Mouse (Mus musculus) cortical plate, adult 2 months (tissue): ENCODE results near the gene Topors. TPM values are rescaled to one million over a fixed set of nuclear protein-coding genes. Genes with fewer than 3 reads are reported as not detected.

ENCODE experiments used
- H3K27ac ChIP-seq: fragments of 200-500 bp; 2 replicates; pipeline ENCODE4 v1.5.1; 2012; ENCODE audit warnings: low read length, control low read depth, inconsistent platforms; ENCODE audit not compliant: insufficient read depth
- H3K4me1 ChIP-seq: fragments of 200-500 bp; 2 replicates; pipeline ENCODE4 v1.6.1; 2011; ENCODE audit warnings: low read length; ENCODE audit not compliant: control insufficient read depth, insufficient read depth
- H3K4me3 ChIP-seq: fragments of 200-500 bp; 2 replicates; pipeline ENCODE4 v1.5.1; 2011; ENCODE audit warnings: mild to moderate bottlenecking, low read length, control low read depth; ENCODE audit not compliant: insufficient read depth
- CTCF ChIP-seq: fragments of 200-500 bp; IDR thresholded peaks from 2 replicates; pipeline ENCODE4 v1.5.1; 2011; ENCODE audit warnings: mild to moderate bottlenecking, control low read depth, low read length; ENCODE audit not compliant: insufficient read depth; ENCODE audit errors: extremely low read depth
- POLR2A ChIP-seq: fragments of 200-500 bp; IDR thresholded peaks from 2 replicates; pipeline ENCODE4 v1.6.1; 2011; ENCODE audit warnings: mild to moderate bottlenecking, low read length, control low read depth; ENCODE audit not compliant: insufficient read depth; ENCODE audit errors: extremely low read depth
- polyA plus RNA-seq: library from polyadenylated mRNA; depleted of rRNA; stranded (reverse); fragments of >200 nt; gene quantifications from 2 replicates; pipeline ENCODE4 v1.2.3, GENCODE M21; 2012

The Topors gene
- polyA plus RNA-seq, 1 experiment, result 10.1 TPM

DNA sequence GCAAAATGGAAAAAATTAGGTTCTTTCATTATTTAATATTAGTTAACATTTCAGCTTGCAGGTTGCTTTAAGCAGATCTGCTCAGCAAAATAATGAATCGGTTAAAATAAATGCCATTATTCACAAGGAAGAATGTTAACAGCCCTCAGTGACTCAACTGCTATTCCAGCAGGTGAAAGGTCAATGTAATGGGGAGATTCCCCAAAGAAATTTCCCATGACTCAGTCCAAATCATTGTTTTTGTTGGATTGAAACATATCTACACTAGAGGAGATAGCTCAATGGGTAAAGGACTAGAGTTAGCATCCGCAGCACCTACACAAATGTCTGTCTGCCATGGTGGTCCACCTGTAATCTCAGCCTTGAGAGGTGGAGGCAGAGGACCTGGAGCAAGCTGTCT lies 19.4 kb upstream of the Topors start:
- Histone ChIP-seq H3K4me1 (no peaks in the 10 kb centered on the region), H3K4me3 (no peak overlapping the region), H3K27ac (no peak overlapping the region)
- TF ChIP-seq CTCF (no peak), POLR2A (no peak)

DNA sequence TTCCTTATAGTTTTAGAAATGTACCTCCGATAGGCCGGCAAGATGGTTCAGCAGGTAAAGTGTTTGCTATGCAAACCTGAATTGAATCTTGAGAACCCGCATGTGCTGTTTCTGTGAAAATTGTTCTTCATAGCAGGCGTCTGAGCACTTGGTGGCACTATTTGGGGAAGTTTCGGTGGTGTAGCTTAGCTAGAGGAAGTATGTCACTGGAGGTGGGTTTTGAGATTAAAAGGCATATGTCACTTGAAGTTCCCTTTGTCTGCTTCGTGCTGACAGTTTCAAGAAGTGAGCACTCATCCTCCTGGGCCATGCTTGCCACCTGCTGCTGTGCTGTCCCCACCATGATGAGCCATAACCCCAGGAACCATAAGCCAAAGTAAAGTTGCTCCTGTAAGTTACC lies 17.8 kb upstream of the Topors start:
- Histone ChIP-seq H3K4me3 (no peak overlapping the region), H3K4me1 (no peaks in the 10 kb centered on the region), H3K27ac (no peak overlapping the region)
- TF ChIP-seq CTCF, result no peak
- no peak for TF ChIP-seq POLR2A

DNA sequence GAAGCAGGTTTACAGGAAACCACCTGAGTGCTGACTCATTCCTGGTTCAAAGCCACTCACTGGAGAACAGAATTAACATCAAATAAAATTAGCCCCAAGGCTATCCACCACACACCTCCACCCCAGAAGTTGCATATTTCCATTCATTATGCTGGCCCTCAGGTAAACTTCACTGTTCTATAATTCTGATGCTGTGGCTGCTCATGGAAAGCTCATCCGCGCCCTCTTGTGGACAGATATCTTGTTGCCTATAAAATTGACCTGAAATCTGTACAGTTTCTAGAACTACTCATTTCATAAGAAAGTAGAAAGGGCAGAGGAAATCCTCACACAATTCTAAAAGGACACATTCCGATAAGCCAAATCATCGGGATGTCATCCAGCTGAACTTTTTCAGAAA lies 15.9 kb upstream of the Topors start:
- no peak for TF ChIP-seq POLR2A
- peak; percentile 70 for TF ChIP-seq CTCF
- Histone ChIP-seq H3K27ac (no peak overlapping the region), H3K4me3 (no peak overlapping the region), H3K4me1 (no peaks in the 10 kb centered on the region)

DNA sequence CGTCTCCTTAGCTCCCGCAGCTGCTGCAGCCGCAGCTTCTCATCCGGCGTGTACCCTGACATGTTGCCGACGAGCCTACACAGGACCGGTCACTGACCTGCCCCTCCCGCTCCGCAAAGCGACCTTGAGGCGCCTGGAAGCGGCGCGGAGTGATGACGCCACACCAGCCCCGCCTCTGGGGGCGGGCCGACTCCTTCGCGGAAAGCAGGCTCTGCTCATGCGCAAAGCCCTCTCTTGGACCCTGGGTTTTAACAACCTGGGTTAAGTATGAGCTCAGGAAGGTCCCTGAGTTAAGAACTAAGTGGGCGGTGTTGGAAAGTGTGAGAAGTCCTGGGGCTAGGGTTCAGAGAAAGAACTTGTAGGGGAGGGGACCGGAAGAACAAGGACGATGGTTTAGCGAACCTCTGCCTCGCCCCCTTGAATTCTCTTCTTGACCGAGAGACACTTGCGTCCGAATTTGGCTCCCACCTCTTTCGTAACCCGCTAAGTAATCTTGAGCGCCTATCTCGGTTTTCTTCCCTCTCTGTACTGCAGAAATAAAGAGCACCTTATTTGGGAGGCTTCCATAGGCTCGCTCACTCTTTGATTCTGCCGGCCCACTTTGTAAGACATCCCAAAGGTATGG lies 9.7 kb upstream of the Topors start, which contains the start of gene Ndufb6:
Gene Ndufb6, minus strand, starts transcription at position 146 of the 625 bp plus-strand sequence.
- Histone ChIP-seq H3K4me1 (peaks cover 2% of the 10 kb centered on the region; the same call in 1 of the 2 replicates), H3K4me3 (peak within 1 kb of the TSS; percentile 77)
- peak; percentile 80 for TF ChIP-seq POLR2A
- no peak for TF ChIP-seq CTCF

DNA sequence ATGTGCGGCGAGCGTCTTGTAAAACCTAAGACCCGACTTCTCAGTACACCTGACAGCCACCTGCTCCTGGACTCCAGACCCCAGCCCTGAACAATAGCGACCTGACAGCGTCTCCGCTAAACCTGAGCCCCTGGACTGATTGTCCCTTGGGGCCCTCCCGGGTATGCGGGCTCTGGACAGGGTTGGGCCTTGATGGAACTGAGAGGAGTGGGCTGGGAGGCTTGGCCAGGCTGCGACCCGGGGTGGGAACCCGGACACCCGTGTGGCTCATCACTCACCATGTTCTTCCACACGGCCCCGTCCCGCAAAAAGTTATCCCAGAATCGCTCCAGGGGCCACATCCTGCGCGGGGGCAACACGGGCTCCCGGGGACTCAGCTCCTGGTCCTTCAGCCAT lies 9.2 kb upstream of the Topors start:
- no peak for TF ChIP-seq POLR2A
- TF ChIP-seq CTCF, result no peak
- peak overlapping the region; percentile 10 for H3K27ac ChIP-seq
- H3K4me1 ChIP-seq, result peaks cover 2% of the 10 kb centered on the region; the same call in 1 of the 2 replicates
- H3K4me3 ChIP-seq, result peak overlapping the region; percentile 77

More for the DNA sequence above, 9.7 kb upstream of the Topors start, which contains the start of gene Ndufb6:
- H3K27ac ChIP-seq, result peak within 1 kb of the TSS; percentile 72

DNA sequence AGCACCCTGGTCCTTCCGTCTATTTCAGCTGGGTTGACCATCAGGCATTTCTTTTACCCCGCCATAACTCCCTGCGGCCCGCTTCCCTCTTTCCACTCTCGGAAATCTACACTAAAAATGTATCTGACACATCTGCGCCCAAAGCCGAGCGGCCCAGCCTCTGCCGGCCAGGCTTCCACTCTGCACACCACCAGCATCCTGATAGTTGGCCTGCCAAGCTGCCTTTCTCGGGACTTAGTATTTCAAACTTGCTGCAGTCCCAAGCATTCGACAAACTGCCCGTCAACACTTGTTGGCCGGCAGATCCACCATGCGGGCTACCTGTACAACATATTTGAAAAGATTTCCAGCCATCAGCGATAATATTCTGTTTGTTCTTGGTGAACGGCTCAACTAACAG lies 815 bp downstream of the Topors start:
- Histone ChIP-seq H3K4me3 (peak overlapping the region; percentile 49), H3K27ac (peak overlapping the region; percentile 16), H3K4me1 (no peaks in the 10 kb centered on the region)
- TF ChIP-seq POLR2A, result no peak
- TF ChIP-seq CTCF, result no peak

DNA sequence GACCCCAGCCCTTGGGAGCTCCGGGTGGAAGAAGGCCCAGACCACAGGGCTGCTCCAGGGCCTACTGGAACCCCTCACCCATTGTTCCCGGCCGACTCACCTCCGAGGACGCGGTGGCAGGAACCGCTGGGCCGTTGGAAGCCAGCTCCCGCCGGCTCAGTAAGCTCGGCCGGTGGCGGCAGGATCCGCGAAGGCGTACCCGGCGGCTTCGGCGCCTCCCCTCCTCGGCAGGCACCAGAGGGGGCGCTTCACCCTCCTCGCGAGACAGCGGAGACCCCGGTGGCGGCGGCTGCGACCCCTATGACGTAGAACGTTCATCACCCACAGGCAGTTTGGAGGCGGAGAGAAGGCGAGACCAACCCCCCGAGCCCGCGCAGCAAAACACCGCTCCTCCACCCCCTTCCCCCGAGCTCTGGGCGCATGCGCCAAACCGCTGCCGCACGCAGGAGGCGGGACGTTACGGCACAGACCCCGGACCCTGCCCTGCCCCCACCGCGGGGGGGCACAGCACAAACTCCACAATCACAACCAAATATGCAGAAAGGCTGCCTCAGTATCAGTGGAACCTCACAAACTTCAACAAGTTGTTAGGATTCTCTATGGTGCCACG lies 1.3 kb downstream of the Topors start:
- peak overlapping the region; percentile 49 for H3K4me3 ChIP-seq
- H3K4me1 ChIP-seq, result no peaks in the 10 kb centered on the region
- TF ChIP-seq CTCF (no peak), POLR2A (peak; percentile 34; the same call in 1 of the 2 replicates)
- peak overlapping the region; percentile 39 for H3K27ac ChIP-seq

DNA sequence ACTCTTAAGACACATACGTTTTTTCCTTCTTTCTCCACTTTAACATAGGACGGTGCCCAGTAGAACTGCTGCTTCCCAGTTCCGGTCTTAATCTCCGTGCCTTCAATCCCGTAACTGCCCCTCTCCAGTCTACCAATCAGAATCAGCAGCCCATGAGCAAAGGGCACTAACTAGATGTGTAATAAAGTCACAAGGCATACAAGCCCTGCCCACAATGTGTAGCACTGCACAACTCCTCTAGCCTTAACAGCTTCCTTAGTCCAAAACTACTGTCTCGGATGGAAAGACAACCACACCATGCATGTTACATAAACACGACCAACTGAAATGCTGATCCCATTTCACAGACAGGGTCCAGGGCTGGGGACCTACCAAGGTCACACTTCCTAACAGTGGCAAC lies 2.0 kb downstream of the Topors start:
- H3K4me3 ChIP-seq, result peak overlapping the region; percentile 49
- no peaks in the 10 kb centered on the region for H3K4me1 ChIP-seq
- TF ChIP-seq POLR2A, result no peak
- TF ChIP-seq CTCF, result no peak
- H3K27ac ChIP-seq, result no peak overlapping the region

DNA sequence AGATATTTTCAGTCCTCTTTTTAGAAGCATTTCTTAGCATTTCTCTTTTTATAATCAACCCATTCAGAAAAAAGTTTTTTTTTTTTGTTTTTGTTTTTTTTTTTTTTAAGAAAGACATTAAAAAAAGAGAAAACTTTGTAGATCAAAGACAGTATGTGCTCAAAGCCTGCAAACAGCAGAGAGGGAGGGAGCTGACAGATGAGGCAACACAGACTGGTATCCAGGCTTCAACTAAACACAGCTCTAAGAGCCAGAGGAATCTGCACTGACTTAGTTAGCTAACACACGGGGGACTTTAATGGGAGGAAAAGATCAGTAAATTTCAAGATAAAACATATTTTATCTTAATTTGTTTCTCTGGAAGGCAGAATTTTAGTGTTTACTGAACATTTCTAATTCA lies 5.3 kb downstream of the Topors start:
- no peak for TF ChIP-seq POLR2A
- TF ChIP-seq CTCF, result no peak

More for the DNA sequence above, 5.3 kb downstream of the Topors start:
- Histone ChIP-seq H3K4me1 (no peaks in the 10 kb centered on the region), H3K4me3 (no peak overlapping the region), H3K27ac (no peak overlapping the region)
